Mouse (Mus musculus): ENCODE results near the gene Lmntd1. TPM values are rescaled to one million over a fixed set of nuclear protein-coding genes. Genes with fewer than 3 reads are reported as not detected.

Lmntd1 gene
- polyA plus RNA-seq, 1 experiment from 2014 or later: 0.04 TPM

DNA sequence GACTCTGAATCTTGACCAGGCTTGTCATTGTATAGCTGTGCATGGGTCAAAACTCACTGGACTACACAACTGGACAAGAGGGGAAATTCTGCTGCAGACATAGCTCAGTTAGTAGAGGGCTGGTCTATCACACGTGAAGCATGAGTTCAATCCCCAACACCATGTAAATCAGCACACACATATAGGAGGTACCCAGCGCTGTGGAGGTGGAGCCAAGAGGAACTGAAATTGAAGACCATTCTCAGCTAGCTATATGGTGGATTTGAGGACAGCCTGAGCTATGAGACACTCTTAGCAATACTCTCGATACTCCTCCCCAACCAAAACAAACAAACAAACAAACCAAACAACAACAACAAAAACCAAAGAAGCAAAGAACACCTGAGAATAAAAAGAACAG lies 279.9 kb downstream of the Lmntd1 start:
- no peak overlapping the region for H3K4me3 ChIP-seq
- H3K9me3 ChIP-seq (replicated peaks): no peaks in the 10 kb centered on the region
- no peak overlapping the region for H3K27ac ChIP-seq
- H3K36me3 ChIP-seq: no peaks in the 10 kb centered on the region
- 85% methylated on average over 3 of the region's 3 CpGs for WGBS
- H3K4me1 ChIP-seq: peaks cover 3% of the 10 kb centered on the region; the same call in 1 of the 2 replicates
- peaks cover 22% of the 10 kb centered on the region for H3K27me3 ChIP-seq (ENCODE audit: low read depth, poor library complexity, severe bottlenecking)
- no peak for DNase-seq (ENCODE audit: low spot score)

GRCm38 (mm10) chr6:145326141-145326806 lies 287.8 kb downstream of the Lmntd1 start:
- Histone ChIP-seq H3K27ac (no peak overlapping the region), H3K36me3 (no peaks in the 10 kb centered on the region), H3K4me3 (no peak overlapping the region), H3K9me3 (replicated peaks) (no peaks in the 10 kb centered on the region), H3K27me3 (ENCODE audit: low read depth, poor library complexity, severe bottlenecking) (no peaks in the 10 kb centered on the region), H3K4me1 (0 out of 2 replicates have a peak, but pooled peaks cover 5% of the 10 kb centered on the region)
- DNase-seq (ENCODE audit: low spot score): no peak
- 89% methylated on average over 12 of the region's 12 CpGs for WGBS

DNA sequence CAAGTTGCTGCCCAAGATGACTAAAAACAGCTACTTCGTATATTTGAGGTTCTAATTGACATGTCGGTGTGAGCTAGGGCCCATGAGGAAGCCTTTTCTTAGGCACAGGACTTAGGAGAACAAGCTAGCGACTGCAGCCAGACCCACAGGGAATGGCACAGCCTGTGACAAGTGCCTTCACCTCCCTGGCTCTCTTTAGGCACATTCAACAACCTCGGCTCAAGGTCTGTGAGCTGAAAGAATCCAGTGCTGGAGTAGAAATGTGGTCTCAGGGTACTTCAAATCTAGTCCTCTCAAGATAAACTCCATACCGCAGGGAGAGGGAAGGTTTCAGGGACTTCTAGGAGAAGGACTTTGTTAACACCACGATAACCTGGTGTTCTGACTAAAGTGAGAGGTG lies 289.0 kb downstream of the Lmntd1 start:
- no peak for DNase-seq (ENCODE audit: low spot score)
- Histone ChIP-seq H3K9me3 (replicated peaks) (no peaks in the 10 kb centered on the region), H3K27ac (no peak overlapping the region), H3K27me3 (ENCODE audit: low read depth, poor library complexity, severe bottlenecking) (no peaks in the 10 kb centered on the region), H3K4me3 (no peak overlapping the region), H3K4me1 (0 out of 2 replicates have a peak, but pooled peaks cover 5% of the 10 kb centered on the region), H3K36me3 (no peaks in the 10 kb centered on the region)
- WGBS: 59% methylated on average over 6 of the region's 6 CpGs

GRCm38 (mm10) chr6:145324470-145324869 lies 289.6 kb downstream of the Lmntd1 start:
- H3K4me1 ChIP-seq: 0 out of 2 replicates have a peak, but pooled peaks cover 5% of the 10 kb centered on the region
- WGBS: 43% methylated on average over 7 of the region's 7 CpGs
- H3K4me3 ChIP-seq: no peak overlapping the region
- no peak for DNase-seq (ENCODE audit: low spot score)
- no peak overlapping the region for H3K27ac ChIP-seq
- H3K9me3 ChIP-seq (replicated peaks): no peaks in the 10 kb centered on the region
- H3K27me3 ChIP-seq (ENCODE audit: low read depth, poor library complexity, severe bottlenecking): no peaks in the 10 kb centered on the region
- no peaks in the 10 kb centered on the region for H3K36me3 ChIP-seq

- no peaks in the 10 kb centered on the region for H3K9me3 ChIP-seq (replicated peaks)
- H3K36me3 ChIP-seq: no peaks in the 10 kb centered on the region
- H3K4me1 ChIP-seq: 0 out of 2 replicates have a peak, but pooled peaks cover 5% of the 10 kb centered on the region
- no peak overlapping the region; the same call in 1 of the 2 replicates for H3K27ac ChIP-seq
- no peak overlapping the region for H3K4me3 ChIP-seq
- WGBS: 91% methylated on average over 7 of the region's 7 CpGs
- H3K27me3 ChIP-seq (ENCODE audit: low read depth, poor library complexity, severe bottlenecking): no peaks in the 10 kb centered on the region
- DNase-seq (ENCODE audit: low spot score): no peak
These were observed 291.9 kb downstream of the Lmntd1 start for GRCm38 (mm10) chr6:145322246-145322645.

- no peaks in the 10 kb centered on the region for H3K27me3 ChIP-seq (ENCODE audit: low read depth, poor library complexity, severe bottlenecking)
- no peak overlapping the region for H3K27ac ChIP-seq
- WGBS: 88% methylated on average over 10 of the region's 10 CpGs
- H3K4me3 ChIP-seq: no peak overlapping the region
- no peak for DNase-seq (ENCODE audit: low spot score)
- 0 out of 2 replicates have a peak, but pooled peaks cover 5% of the 10 kb centered on the region for H3K4me1 ChIP-seq
- no peaks in the 10 kb centered on the region for H3K36me3 ChIP-seq
- H3K9me3 ChIP-seq (replicated peaks): no peaks in the 10 kb centered on the region
These were observed 294.0 kb downstream of the Lmntd1 start for GRCm38 (mm10) chr6:145320156-145320555.

Other genes starting within 250 kb of the Lmntd1 start
- gene Tuba3b, start 1.4 kb upstream of the Lmntd1 start, polyA plus RNA-seq (2016; fragmentation: Nextera tagmentation; extraction: Ambion mirVana): not detected in 2 replicates
- gene Rassf8, start 132.4 kb upstream of the Lmntd1 start, polyA plus RNA-seq (2016; fragmentation: Nextera tagmentation; extraction: Ambion mirVana): 3.9 and 6.4 TPM in 2 replicates